Mouse (Mus musculus): ENCODE results near the gene Runx1. TPM values are rescaled to one million over a fixed set of nuclear protein-coding genes. Genes with fewer than 3 reads are reported as not detected.

Gene Runx1
- polyA plus RNA-seq, 1 experiment from 2014 or later, result 3.0 TPM

GRCm38 (mm10) chr16:92685766-92686315, 140.1 kb downstream of the Runx1 start:
- Histone ChIP-seq H3K27ac (replicated peaks) (peak overlapping the region; percentile 44; the same call in 1 of the 2 replicates), H3K9me3 (no peaks in the 10 kb centered on the region), H3K4me1 (peaks cover 22% of the 10 kb centered on the region), H3K36me3 (replicated peaks) (no peaks in the 10 kb centered on the region), H3K4me3 (no peak overlapping the region), H3K27me3 (replicated peaks; ENCODE audit: low read depth, poor library complexity, severe bottlenecking) (peaks cover 39% of the 10 kb centered on the region)
- 45% methylated on average over 6 of the region's 6 CpGs for WGBS
- no peak for DNase-seq (ENCODE audit: low spot score)

GRCm38 (mm10) chr16:92684423-92685211, 141.3 kb downstream of the Runx1 start:
- no peak for DNase-seq (ENCODE audit: low spot score)
- Histone ChIP-seq H3K27ac (replicated peaks) (no peak overlapping the region; the same call in 1 of the 2 replicates), H3K4me3 (no peak overlapping the region), H3K4me1 (peaks cover 27% of the 10 kb centered on the region), H3K27me3 (replicated peaks; ENCODE audit: low read depth, poor library complexity, severe bottlenecking) (peaks cover 37% of the 10 kb centered on the region), H3K36me3 (replicated peaks) (no peaks in the 10 kb centered on the region), H3K9me3 (no peaks in the 10 kb centered on the region)
- 72% methylated on average over 21 of the region's 21 CpGs for WGBS

- peaks cover 27% of the 10 kb centered on the region for H3K4me1 ChIP-seq
- DNase-seq (ENCODE audit: low spot score), result no peak
- peaks cover 14% of the 10 kb centered on the region for H3K27me3 ChIP-seq (replicated peaks; ENCODE audit: low read depth, poor library complexity, severe bottlenecking)
- no peak overlapping the region for H3K27ac ChIP-seq (replicated peaks)
- H3K9me3 ChIP-seq, result no peaks in the 10 kb centered on the region
- 92% methylated on average over 5 of the region's 5 CpGs for WGBS
- H3K36me3 ChIP-seq (replicated peaks), result no peaks in the 10 kb centered on the region
- no peak overlapping the region for H3K4me3 ChIP-seq
Measured at GRCm38 (mm10) chr16:92676630-92677029, 149.3 kb downstream of the Runx1 start.

- 46% methylated on average over 8 of the region's 8 CpGs for WGBS
- H3K4me3 ChIP-seq, result no peak overlapping the region
- no peaks in the 10 kb centered on the region for H3K9me3 ChIP-seq
- no peak for DNase-seq (ENCODE audit: low spot score)
- no peaks in the 10 kb centered on the region for H3K36me3 ChIP-seq (replicated peaks)
- peaks cover 26% of the 10 kb centered on the region for H3K4me1 ChIP-seq
- H3K27me3 ChIP-seq (replicated peaks; ENCODE audit: low read depth, poor library complexity, severe bottlenecking), result peaks cover 12% of the 10 kb centered on the region
- H3K27ac ChIP-seq (replicated peaks), result no peak overlapping the region; the same call in 1 of the 2 replicates
Measured at GRCm38 (mm10) chr16:92675677-92676076, 150.3 kb downstream of the Runx1 start.

GRCm38 (mm10) chr16:92674916-92675450, 151.0 kb downstream of the Runx1 start:
- 62% methylated on average over 11 of the region's 11 CpGs for WGBS
- DNase-seq (ENCODE audit: low spot score), result no peak
- peaks cover 22% of the 10 kb centered on the region for H3K4me1 ChIP-seq

GRCm38 (mm10) chr16:92674121-92674816, 151.7 kb downstream of the Runx1 start:
- H3K27me3 ChIP-seq (replicated peaks; ENCODE audit: low read depth, poor library complexity, severe bottlenecking), result peaks cover 6% of the 10 kb centered on the region; the same call in 1 of the 2 replicates
- H3K27ac ChIP-seq (replicated peaks), result no peak overlapping the region
- H3K4me3 ChIP-seq, result no peak overlapping the region
- no peaks in the 10 kb centered on the region for H3K9me3 ChIP-seq
- H3K4me1 ChIP-seq, result peaks cover 22% of the 10 kb centered on the region
- WGBS, result 70% methylated on average over 18 of the region's 18 CpGs
- peak; percentile 25 for DNase-seq (ENCODE audit: low spot score)
- H3K36me3 ChIP-seq (replicated peaks), result no peaks in the 10 kb centered on the region

More at GRCm38 (mm10) chr16:92674916-92675450, 151.0 kb downstream of the Runx1 start:
- Histone ChIP-seq H3K9me3 (no peaks in the 10 kb centered on the region), H3K27me3 (replicated peaks; ENCODE audit: low read depth, poor library complexity, severe bottlenecking) (peaks cover 6% of the 10 kb centered on the region; the same call in 1 of the 2 replicates), H3K27ac (replicated peaks) (no peak overlapping the region; the same call in 1 of the 2 replicates), H3K4me3 (no peak overlapping the region), H3K36me3 (replicated peaks) (no peaks in the 10 kb centered on the region)

GRCm38 (mm10) chr16:92668807-92669206, 157.1 kb downstream of the Runx1 start:
- DNase-seq (ENCODE audit: low spot score), result no peak
- no peaks in the 10 kb centered on the region; the same call in 1 of the 2 replicates for H3K4me1 ChIP-seq

GRCm38 (mm10) chr16:92661757-92662156, 164.2 kb downstream of the Runx1 start:
- H3K9me3 ChIP-seq, result no peaks in the 10 kb centered on the region
- H3K4me1 ChIP-seq, result peaks cover 15% of the 10 kb centered on the region
- WGBS, result 78% methylated on average over 7 of the region's 7 CpGs
- H3K27me3 ChIP-seq (replicated peaks; ENCODE audit: low read depth, poor library complexity, severe bottlenecking), result no peaks in the 10 kb centered on the region
- H3K27ac ChIP-seq (replicated peaks), result no peak overlapping the region
- H3K36me3 ChIP-seq (replicated peaks), result no peaks in the 10 kb centered on the region
- no peak for DNase-seq (ENCODE audit: low spot score)
- no peak overlapping the region for H3K4me3 ChIP-seq

More at GRCm38 (mm10) chr16:92668807-92669206, 157.1 kb downstream of the Runx1 start:
- H3K4me3 ChIP-seq, result no peak overlapping the region
- H3K9me3 ChIP-seq, result no peaks in the 10 kb centered on the region
- no peak overlapping the region for H3K27ac ChIP-seq (replicated peaks)
- H3K27me3 ChIP-seq (replicated peaks; ENCODE audit: low read depth, poor library complexity, severe bottlenecking), result 0 out of 2 replicates have a peak, but pooled peaks cover 3% of the 10 kb centered on the region
- no peaks in the 10 kb centered on the region for H3K36me3 ChIP-seq (replicated peaks)

- peaks cover 43% of the 10 kb centered on the region for H3K4me1 ChIP-seq
- no peak for DNase-seq (ENCODE audit: low spot score)
- H3K27me3 ChIP-seq (replicated peaks; ENCODE audit: low read depth, poor library complexity, severe bottlenecking), result no peaks in the 10 kb centered on the region
- 93% methylated on average over 5 of the region's 5 CpGs for WGBS
- no peak overlapping the region for H3K4me3 ChIP-seq
- H3K36me3 ChIP-seq (replicated peaks), result no peaks in the 10 kb centered on the region
- no peaks in the 10 kb centered on the region for H3K9me3 ChIP-seq
- H3K27ac ChIP-seq (replicated peaks), result no peak overlapping the region
Measured at GRCm38 (mm10) chr16:92656750-92657149, 169.2 kb downstream of the Runx1 start.

- H3K4me1 ChIP-seq, result peaks cover 47% of the 10 kb centered on the region
- DNase-seq (ENCODE audit: low spot score), result peak; percentile 22
- H3K9me3 ChIP-seq, result no peaks in the 10 kb centered on the region
- H3K27ac ChIP-seq (replicated peaks), result no peak overlapping the region; the same call in 1 of the 2 replicates
- H3K4me3 ChIP-seq, result no peak overlapping the region
- WGBS, result 38% methylated on average over 5 of the region's 5 CpGs
- H3K27me3 ChIP-seq (replicated peaks; ENCODE audit: low read depth, poor library complexity, severe bottlenecking), result no peaks in the 10 kb centered on the region
- H3K36me3 ChIP-seq (replicated peaks), result no peaks in the 10 kb centered on the region
Measured at GRCm38 (mm10) chr16:92654294-92654950, 171.5 kb downstream of the Runx1 start.

GRCm38 (mm10) chr16:92653816-92654215, 172.1 kb downstream of the Runx1 start:
- Histone ChIP-seq H3K4me1 (peaks cover 44% of the 10 kb centered on the region), H3K36me3 (replicated peaks) (no peaks in the 10 kb centered on the region), H3K4me3 (no peak overlapping the region), H3K9me3 (no peaks in the 10 kb centered on the region), H3K27me3 (replicated peaks; ENCODE audit: low read depth, poor library complexity, severe bottlenecking) (no peaks in the 10 kb centered on the region), H3K27ac (replicated peaks) (no peak overlapping the region; the same call in 1 of the 2 replicates)
- 55% methylated on average over 5 of the region's 5 CpGs for WGBS
- no peak for DNase-seq (ENCODE audit: low spot score)

GRCm38 (mm10) chr16:92651256-92651655, 174.7 kb downstream of the Runx1 start:
- no peaks in the 10 kb centered on the region for H3K27me3 ChIP-seq (replicated peaks; ENCODE audit: low read depth, poor library complexity, severe bottlenecking)
- no peak overlapping the region for H3K27ac ChIP-seq (replicated peaks)
- WGBS, result 91% methylated on average over 3 of the region's 3 CpGs
- no peak overlapping the region for H3K4me3 ChIP-seq
- H3K36me3 ChIP-seq (replicated peaks), result no peaks in the 10 kb centered on the region
- DNase-seq (ENCODE audit: low spot score), result no peak
- peaks cover 44% of the 10 kb centered on the region for H3K4me1 ChIP-seq
- no peaks in the 10 kb centered on the region for H3K9me3 ChIP-seq
